16 mouse cellular contexts compared by ENCODE assay signal in the genomic region with DNA sequence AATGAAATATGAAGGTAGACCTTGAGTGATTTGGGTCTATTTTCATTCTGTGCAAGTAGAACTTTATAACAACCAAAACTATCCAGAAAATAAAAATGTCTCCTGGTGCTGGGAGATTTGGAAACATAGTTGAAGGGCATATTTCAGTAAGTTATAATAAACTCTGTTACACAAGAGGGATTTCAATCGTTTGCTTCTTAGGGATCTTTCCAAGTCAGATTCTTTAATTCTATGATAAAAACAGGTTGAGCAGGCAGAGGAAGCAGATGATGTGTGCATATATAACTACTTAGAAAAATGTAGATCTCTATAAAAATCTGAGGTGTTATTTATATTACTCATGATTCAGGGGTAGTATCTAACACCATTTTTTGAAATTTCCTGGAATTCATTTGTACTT.
"Had no signal": no experiment of that assay in that cellular context is flagged by ENCODE, and none has a peak within 500 bp of the region (broad histone marks: within the 10 kb centered on the region; RNA-seq: fewer than 3 reads in every experiment).

No protein-coding gene starts in this region.

- DNase-seq: retina, postnatal 1 day; right cerebral cortex, adult 18-20 months; right cerebral cortex, postnatal 14 days; right cerebral cortex, postnatal 25 days; right cerebral cortex, postnatal 4 days; spleen, adult 18-20 months; thymus, adult 18-20 months; thymus, adult 2 months; thymus, postnatal 14 days; thymus, postnatal 25 days; thymus, postnatal 36 days; thymus, postnatal 4 days had no signal

- H3K27ac ChIP-seq: neural tube, embryonic 13.5 days; neural tube, embryonic 15.5 days; stomach, embryonic 15.5 days; stomach, postnatal 0 days had no signal

- H3K4me3 ChIP-seq: neural tube, embryonic 13.5 days; neural tube, embryonic 15.5 days; stomach, embryonic 15.5 days had no signal
